Mouse (Mus musculus) T-helper 2 cell (primary cell): ENCODE data around the gene Gm20852.
"Not testable (repeated sequence)": the region's sequence is repeated elsewhere in the genome, so short reads cannot be mapped to it uniquely, and the experiment has no call there.

ENCODE experiments used
- in situ Hi-C: fragments of 300-600 bp; cut with MboI, MseI; formaldehyde crosslinking; loops from one replicate; pipeline ENCODE4 v1.15.1; 2025; ENCODE audit warnings: high pct_unique_total_duplicates

Gm20852 gene

GRCm38 (mm10) chrY:66742023-66742422, at the start of gene Gm20852:
TSS of gene Gm20852 (minus strand) at chrY:66742123.
- in situ Hi-C loops, result not testable (repeated sequence)
